In genomic region chr19:6341453-6342077, GRCm38 (mm10) we compare ENCODE assay signal across 8 mouse cellular contexts. TPM values are rescaled to one million over a fixed set of nuclear protein-coding genes. Genes with fewer than 3 reads are reported as not detected.
A peak's percentile ranks its signal among the peaks of the same experiment; 100 is the strongest.
DNase-seq lines count a peak whose midpoint lies in the region; ATAC-seq and TF ChIP-seq lines count a peak whose summit lies in the region.

No protein-coding gene starts in this region.

- H3K9me3 ChIP-seq in ES-Bruce4 (replicated peaks; ENCODE audit: control insufficient read depth, insufficient read depth, low read length, poor library complexity, severe bottlenecking), result no peaks in the 10 kb centered on the region
- no peaks in the 10 kb centered on the region for H3K9me3 ChIP-seq in forebrain, embryonic 16.5 days (ENCODE audit: control insufficient read depth, low read length)

- no peak for TF ChIP-seq EP300 in heart, adult 2 months (IDR thresholded peaks at IDR 0.05; ENCODE audit: insufficient read depth, low read depth, low read length)
- TF ChIP-seq EP300 in ES-Bruce4 (IDR thresholded peaks at IDR 0.05; ENCODE audit: insufficient read depth, low read depth, low read length), result no peak

- DNase-seq in heart, adult 2 months, result peak in 1 of 2 experiments; percentile 43
- no peak for DNase-seq in heart, postnatal 36 days
- DNase-seq in ovary, postnatal 10 days (ENCODE audit: low spot score), result no peak
- DNase-seq in embryo, embryonic 9.5 days (ENCODE audit: extremely low spot score), result no peak
- no peak for DNase-seq in adrenal gland, postnatal 4 days (ENCODE audit: low spot score in 2 of 2)

- no peaks in the 10 kb centered on the region for H3K79me2 ChIP-seq in heart, adult 2 months (replicated peaks; ENCODE audit: control insufficient read depth, insufficient read depth, low read length)
- no peaks in the 10 kb centered on the region for H3K79me2 ChIP-seq in macrophage (ENCODE audit: inconsistent target)

- no peak for TF ChIP-seq CTCF in heart, adult 2 months (IDR thresholded peaks at IDR 0.05)
- TF ChIP-seq CTCF in ES-Bruce4 (IDR thresholded peaks at IDR 0.05; ENCODE audit: low read depth, low read length), result no peak

- 10% methylated on average over 20 of the region's 23 CpGs for WGBS in heart, adult 2 months
- 11% methylated on average over 22 of the region's 23 CpGs for WGBS in forebrain, embryonic 16.5 days
- 5% methylated on average over 23 of the region's 23 CpGs for WGBS in macrophage (ENCODE audit: missing documents)

- H3K27ac ChIP-seq in heart, adult 2 months, result peak overlapping the region; percentile 92
- no peak overlapping the region for H3K27ac ChIP-seq in ES-Bruce4 (ENCODE audit: insufficient read depth, low read length)
- no peak overlapping the region for H3K27ac ChIP-seq in forebrain, embryonic 16.5 days (ENCODE audit: low read length)
- H3K27ac ChIP-seq in macrophage, result no peak overlapping the region

- peaks cover 13% of the 10 kb centered on the region for H3K4me1 ChIP-seq in heart, adult 2 months (ENCODE audit: control insufficient read depth, insufficient read depth, low read length)
- peaks cover 5% of the 10 kb centered on the region for H3K4me1 ChIP-seq in ES-Bruce4 (ENCODE audit: control insufficient read depth, insufficient read depth, low read length)
- H3K4me1 ChIP-seq in forebrain, embryonic 16.5 days (replicated peaks; ENCODE audit: control insufficient read depth, insufficient read depth, low read length), result peaks cover 16% of the 10 kb centered on the region

- no peaks in the 10 kb centered on the region for H3K36me3 ChIP-seq in heart, adult 2 months (ENCODE audit: control insufficient read depth, insufficient read depth, low read length)
- 0 out of 2 replicates have a peak, but pooled peaks cover 13% of the 10 kb centered on the region for H3K36me3 ChIP-seq in ES-Bruce4 (ENCODE audit: control insufficient read depth, insufficient read depth, low read length, poor library complexity, severe bottlenecking)
- peaks cover 30% of the 10 kb centered on the region for H3K36me3 ChIP-seq in forebrain, embryonic 16.5 days (ENCODE audit: control insufficient read depth, insufficient read depth)
- peaks cover 17% of the 10 kb centered on the region; the same call in 1 of the 2 replicates for H3K36me3 ChIP-seq in macrophage (ENCODE audit: inconsistent target)

- intact Hi-C loops in heart, adult 2 months (cut with DNase I), result loop anchor here (2.0 kb wide), 1 partner anchor 57 kb away; the partner anchor contains the start of gene Rasgrp2
- intact Hi-C loops in heart, postnatal 36 days (cut with DNase I), result loop anchor here (2.0 kb wide), 1 partner anchor 57 kb away; the partner anchor contains the start of gene Rasgrp2

- H3K4me3 ChIP-seq in heart, adult 2 months, result peak overlapping the region; percentile 90
- peak overlapping the region; percentile 91 for H3K4me3 ChIP-seq in ES-Bruce4 (ENCODE audit: low read depth, low read length)
- peak overlapping the region; percentile 50 for H3K4me3 ChIP-seq in forebrain, embryonic 16.5 days (replicated peaks; ENCODE audit: low read length)
- peak overlapping the region; percentile 54 for H3K4me3 ChIP-seq in macrophage (ENCODE audit: inconsistent target)

- H3K27me3 ChIP-seq in heart, adult 2 months (ENCODE audit: control insufficient read depth, insufficient read depth, low read length), result no peaks in the 10 kb centered on the region
- H3K27me3 ChIP-seq in ES-Bruce4 (ENCODE audit: control insufficient read depth, insufficient read depth, low read length, poor library complexity, severe bottlenecking), result no peaks in the 10 kb centered on the region
- no peaks in the 10 kb centered on the region for H3K27me3 ChIP-seq in forebrain, embryonic 16.5 days (replicated peaks; ENCODE audit: control insufficient read depth, insufficient read depth, low read length)

- peak overlapping the region; percentile 78 for H3K4me2 ChIP-seq in forebrain, embryonic 16.5 days (ENCODE audit: low read length)

- TF ChIP-seq POLR2A in heart, adult 2 months (IDR thresholded peaks at IDR 0.05; ENCODE audit: insufficient read depth, low read depth, low read length), result no peak
- TF ChIP-seq POLR2A in ES-Bruce4 (IDR thresholded peaks at IDR 0.05; ENCODE audit: insufficient read depth, low read length), result no peak

- 0 out of 2 replicates have a peak, but pooled peaks have one; percentile 5 for ATAC-seq in forebrain, embryonic 16.5 days

- peak overlapping the region; percentile 73 for H3K9ac ChIP-seq in heart, adult 2 months (ENCODE audit: low read depth, low read length)
- H3K9ac ChIP-seq in ES-Bruce4 (ENCODE audit: low read depth, poor library complexity, severe bottlenecking), result peak overlapping the region; percentile 49
- H3K9ac ChIP-seq in forebrain, embryonic 16.5 days (replicated peaks; ENCODE audit: low read depth, low read length), result peak overlapping the region; percentile 65

RNA-seq across cellular contexts. Expression of gene Map4k2, which starts 0.6 kb away (rescaled TPM):
- total RNA-seq in heart, adult 2 months (2021), result 10 to 100 TPM; 36.1 to 38.4 TPM
- polyA plus RNA-seq in heart, adult 2 months (2012; rRNA removed), result 88.9 and 107 TPM in 2 replicates
- total RNA-seq in heart, postnatal 36 days (2021), result 10 to 100 TPM; 36.4 to 56.7 TPM
- 10.7 and 16.9 TPM in 2 replicates for polyA plus RNA-seq in ES-Bruce4 (2011; ENCODE audit: insufficient read depth, insufficient read length, low read depth, missing spikeins)
- 12.3 and 21.2 TPM in 2 replicates for polyA plus RNA-seq in forebrain, embryonic 16.5 days (2015; fragmentation: Nextera tagmentation; extraction: Ambion mirVana)
- 100 to 1,000 TPM in 7 of 26 experiments, 10 to 100 TPM in 19; 36.0 to 138 (median 82.2) TPM for total RNA-seq in macrophage (2018; cell fraction: chromatin; rRNA removed)
- 10 to 100 TPM in 3 of 26 experiments, 1 to 10 TPM in 23; 5.7 to 12.4 (median 8.4) TPM for total RNA-seq in macrophage (2018; cell fraction: cytosol; rRNA removed)
- 10 to 100 TPM; 16.9 to 81.8 (median 38.2) TPM for total RNA-seq in macrophage (2018; cell fraction: nucleus; rRNA removed)
- polyA plus RNA-seq in macrophage (2018), result 6.8 to 15.8 TPM (median 8.5 TPM) in 3 replicates
- 10 to 100 TPM; 61.1 to 62.0 TPM for total RNA-seq in adrenal gland, postnatal 4 days (2021)

RNA-seq across cellular contexts. Expression of gene Men1, which starts 6.8 kb away (rescaled TPM):
- 10 to 100 TPM; 13.9 to 14.0 TPM for total RNA-seq in heart, adult 2 months (2021)
- 19.4 and 19.6 TPM in 2 replicates for polyA plus RNA-seq in heart, adult 2 months (2012; rRNA removed)
- 10 to 100 TPM; 12.1 to 14.2 TPM for total RNA-seq in heart, postnatal 36 days (2021)
- 34.8 and 40.5 TPM in 2 replicates for polyA plus RNA-seq in ES-Bruce4 (2011; ENCODE audit: insufficient read depth, insufficient read length, low read depth, missing spikeins)
- polyA plus RNA-seq in forebrain, embryonic 16.5 days (2015; fragmentation: Nextera tagmentation; extraction: Ambion mirVana), result 96.1 and 96.5 TPM in 2 replicates
- total RNA-seq in macrophage (2018; cell fraction: chromatin; rRNA removed), result 10 to 100 TPM in 19 of 26 experiments, 1 to 10 TPM in 7; 5.0 to 40.8 (median 13.3) TPM
- total RNA-seq in macrophage (2018; cell fraction: cytosol; rRNA removed), result 10 to 100 TPM in 24 of 26 experiments, 1 to 10 TPM in 2; 9.1 to 21.5 (median 17.3) TPM
- 10 to 100 TPM in 23 of 26 experiments, 1 to 10 TPM in 3; 6.5 to 62.9 (median 14.9) TPM for total RNA-seq in macrophage (2018; cell fraction: nucleus; rRNA removed)
- polyA plus RNA-seq in macrophage (2018), result 16.4 to 22.0 TPM (median 21.4 TPM) in 3 replicates
- total RNA-seq in adrenal gland, postnatal 4 days (2021), result 10 to 100 TPM; 44.3 to 47.5 TPM

RNA-seq across cellular contexts. Expression of gene Sf1, which starts 21.9 kb away (rescaled TPM):
- 100 to 1,000 TPM in 1 of 2 experiments, 10 to 100 TPM in 1; 93.0 to 103 TPM for total RNA-seq in heart, adult 2 months (2021)
- polyA plus RNA-seq in heart, adult 2 months (2012; rRNA removed), result 51.7 and 58.5 TPM in 2 replicates
- total RNA-seq in heart, postnatal 36 days (2021), result 100 to 1,000 TPM in 1 of 2 experiments, 10 to 100 TPM in 1; 89.4 to 101 TPM
- polyA plus RNA-seq in ES-Bruce4 (2011; ENCODE audit: insufficient read depth, insufficient read length, low read depth, missing spikeins), result 333 and 355 TPM in 2 replicates
- 122 and 127 TPM in 2 replicates for polyA plus RNA-seq in forebrain, embryonic 16.5 days (2015; fragmentation: Nextera tagmentation; extraction: Ambion mirVana)
- 100 to 1,000 TPM; 332 to 732 (median 556) TPM for total RNA-seq in macrophage (2018; cell fraction: chromatin; rRNA removed)
- 100 to 1,000 TPM in 16 of 26 experiments, 10 to 100 TPM in 10; 75.0 to 160 (median 109) TPM for total RNA-seq in macrophage (2018; cell fraction: cytosol; rRNA removed)
- total RNA-seq in macrophage (2018; cell fraction: nucleus; rRNA removed), result 100 to 1,000 TPM; 189 to 372 (median 269) TPM
- 95.2 to 156 TPM (median 120 TPM) in 3 replicates for polyA plus RNA-seq in macrophage (2018)
- 100 to 1,000 TPM; 270 to 308 TPM for total RNA-seq in adrenal gland, postnatal 4 days (2021)

RNA-seq across cellular contexts. Expression of gene Cdc42bpg, which starts 35.3 kb away (rescaled TPM):
- 10 to 100 TPM; 11.7 to 13.9 TPM for total RNA-seq in heart, adult 2 months (2021)
- polyA plus RNA-seq in heart, adult 2 months (2012; rRNA removed), result 7.0 and 7.7 TPM in 2 replicates
- 10 to 100 TPM; 10.9 to 11.9 TPM for total RNA-seq in heart, postnatal 36 days (2021)
- 57.7 and 60.5 TPM in 2 replicates for polyA plus RNA-seq in ES-Bruce4 (2011; ENCODE audit: insufficient read depth, insufficient read length, low read depth, missing spikeins)
- 0.52 and 1.1 TPM in 2 replicates for polyA plus RNA-seq in forebrain, embryonic 16.5 days (2015; fragmentation: Nextera tagmentation; extraction: Ambion mirVana)
- 10 to 100 TPM in 23 of 26 experiments, 1 to 10 TPM in 3; 7.2 to 46.1 (median 15.0) TPM for total RNA-seq in macrophage (2018; cell fraction: chromatin; rRNA removed)
- total RNA-seq in macrophage (2018; cell fraction: cytosol; rRNA removed), result 1 to 10 TPM; 2.1 to 4.4 (median 3.3) TPM
- total RNA-seq in macrophage (2018; cell fraction: nucleus; rRNA removed), result 10 to 100 TPM in 8 of 26 experiments, 1 to 10 TPM in 18; 5.7 to 31.4 (median 9.1) TPM
- polyA plus RNA-seq in macrophage (2018), result 1.3 to 3.5 TPM (median 2.8 TPM) in 3 replicates
- total RNA-seq in adrenal gland, postnatal 4 days (2021), result 10 to 100 TPM; 18.4 to 20.6 TPM

RNA-seq across cellular contexts. Expression of gene Pygm, which starts 42.6 kb away (rescaled TPM):
- 1,000 to 10,000 TPM; 1,101 to 1,298 TPM for total RNA-seq in heart, adult 2 months (2021)
- 1,120 and 1,632 TPM in 2 replicates for polyA plus RNA-seq in heart, adult 2 months (2012; rRNA removed)
- 1,000 to 10,000 TPM; 1,171 to 1,191 TPM for total RNA-seq in heart, postnatal 36 days (2021)
- polyA plus RNA-seq in ES-Bruce4 (2011; ENCODE audit: insufficient read depth, insufficient read length, low read depth, missing spikeins), result 4.1 and 4.6 TPM in 2 replicates
- 2.4 and 2.8 TPM in 2 replicates for polyA plus RNA-seq in forebrain, embryonic 16.5 days (2015; fragmentation: Nextera tagmentation; extraction: Ambion mirVana)
- 10 to 100 TPM in 23 of 26 experiments, 1 to 10 TPM in 3; 4.1 to 60.1 (median 22.4) TPM for total RNA-seq in macrophage (2018; cell fraction: chromatin; rRNA removed)
- 1 to 10 TPM in 3 of 26 experiments, under 1 TPM in 23; 0.06 to 1.9 (median 0.37) TPM for total RNA-seq in macrophage (2018; cell fraction: cytosol; rRNA removed)
- 10 to 100 TPM in 15 of 26 experiments, 1 to 10 TPM in 11; 1.5 to 26.8 (median 11.0) TPM for total RNA-seq in macrophage (2018; cell fraction: nucleus; rRNA removed)
- 0.21 to 0.59 TPM (median 0.39 TPM) in 3 replicates for polyA plus RNA-seq in macrophage (2018)
- 100 to 1,000 TPM in 1 of 2 experiments, 10 to 100 TPM in 1; 81.8 to 113 TPM for total RNA-seq in adrenal gland, postnatal 4 days (2021)
